Mouse (Mus musculus) spleen, adult 2 months (tissue): Measurements from ENCODE around the gene Vdr. TPM values are rescaled to one million over a fixed set of nuclear protein-coding genes. Genes with fewer than 3 reads are reported as not detected.

Source experiments
- DNase-seq, 2 experiments: peaks; one replicate each; pipeline versions ENCODE4 v3.0.0 to v3.0.0-alpha.2; 2012 to 2021; ENCODE audit warnings: low spot score in 2 of 2, low read depth in 1 of 2
- H3K27ac ChIP-seq: fragments of 200-500 bp; 2 replicates; pipeline ENCODE4 v1.5.1; 2012; ENCODE audit warnings: low read length, inconsistent platforms; ENCODE audit not compliant: insufficient read depth
- H3K27me3 ChIP-seq: fragments of 200-500 bp; 2 replicates; pipeline ENCODE4 v1.6.1; 2012; ENCODE audit warnings: mild to moderate bottlenecking, moderate library complexity, low read length, inconsistent platforms; ENCODE audit not compliant: control insufficient read depth, insufficient read depth
- H3K36me3 ChIP-seq: fragments of 200-500 bp; 2 replicates; pipeline ENCODE4 v1.6.1; 2012; ENCODE audit warnings: mild to moderate bottlenecking, low read length, inconsistent platforms; ENCODE audit not compliant: control insufficient read depth, insufficient read depth
- H3K4me1 ChIP-seq: fragments of 200-500 bp; 2 replicates; pipeline ENCODE4 v1.6.1; 2011; ENCODE audit warnings: inconsistent platforms; ENCODE audit not compliant: control insufficient read depth, insufficient read depth, insufficient read length
- H3K4me3 ChIP-seq: fragments of 200-500 bp; 2 replicates; pipeline ENCODE4 v1.5.1; 2011; ENCODE audit warnings: mild to moderate bottlenecking, inconsistent platforms; ENCODE audit not compliant: insufficient read depth, insufficient read length; ENCODE audit errors: extremely low read depth
- CTCF ChIP-seq: fragments of 200-500 bp; IDR thresholded peaks from 2 replicates; pipeline ENCODE4 v1.5.1; 2011; ENCODE audit warnings: mild to moderate bottlenecking, inconsistent platforms; ENCODE audit not compliant: insufficient read depth, insufficient read length, insufficient replicate concordance; ENCODE audit errors: extremely low read depth
- POLR2A ChIP-seq: fragments of 200-500 bp; IDR thresholded peaks from 2 replicates; pipeline ENCODE4 v1.6.1; 2011; ENCODE audit warnings: low read depth, low read length, inconsistent platforms
- WGBS: fragments of 180-500 bp; shearing (Covaris S2); methylation state at CpG from one replicate; pipeline ENCODE4 v1.1.7; 2018; 5-methylcytosine and 5-hydroxymethylcytosine counted together
- polyA plus RNA-seq: library from polyadenylated mRNA; depleted of rRNA; stranded (reverse); fragments of >200 nt; gene quantifications from 2 replicates; pipeline ENCODE4 v1.2.3, GENCODE M21; 2012

The Vdr gene
- polyA plus RNA-seq, 1 experiment = 0.70 TPM

GRCm38 (mm10) chr15:97950240-97950639 lies 39.8 kb upstream of the Vdr start:
- Histone ChIP-seq H3K27ac (no peak overlapping the region), H3K4me1 (no peaks in the 10 kb centered on the region; the same call in 1 of the 2 replicates), H3K4me3 (no peak overlapping the region), H3K36me3 (no peaks in the 10 kb centered on the region), H3K27me3 (no peaks in the 10 kb centered on the region)
- no peak for DNase-seq
- WGBS = 53% methylated on average over 7 of the region's 7 CpGs
- no peak for TF ChIP-seq CTCF
- TF ChIP-seq POLR2A = no peak

GRCm38 (mm10) chr15:97949706-97950105 lies 39.3 kb upstream of the Vdr start:
- no peaks in the 10 kb centered on the region for H3K4me1 ChIP-seq
- WGBS = 6% methylated on average over 3 of the region's 3 CpGs
- no peaks in the 10 kb centered on the region for H3K36me3 ChIP-seq
- no peaks in the 10 kb centered on the region for H3K27me3 ChIP-seq
- no peak for DNase-seq
- no peak overlapping the region for H3K27ac ChIP-seq
- TF ChIP-seq CTCF (no peak), POLR2A (no peak)
- no peak overlapping the region for H3K4me3 ChIP-seq

GRCm38 (mm10) chr15:97948720-97949119 lies 38.3 kb upstream of the Vdr start:
- H3K27me3 ChIP-seq = no peaks in the 10 kb centered on the region
- DNase-seq = no peak
- no peak overlapping the region for H3K27ac ChIP-seq
- no peaks in the 10 kb centered on the region for H3K4me1 ChIP-seq
- WGBS = 84% methylated on average over 7 of the region's 7 CpGs
- no peaks in the 10 kb centered on the region for H3K36me3 ChIP-seq
- TF ChIP-seq POLR2A = no peak
- no peak for TF ChIP-seq CTCF
- no peak overlapping the region for H3K4me3 ChIP-seq

- TF ChIP-seq CTCF (no peak), POLR2A (no peak)
- Histone ChIP-seq H3K27ac (no peak overlapping the region), H3K4me1 (no peaks in the 10 kb centered on the region), H3K27me3 (no peaks in the 10 kb centered on the region), H3K36me3 (no peaks in the 10 kb centered on the region), H3K4me3 (no peak overlapping the region)
- 78% methylated on average over 11 of the region's 11 CpGs for WGBS
- DNase-seq = no peak
Observed at GRCm38 (mm10) chr15:97945656-97946315, 35.4 kb upstream of the Vdr start.

- Histone ChIP-seq H3K36me3 (no peaks in the 10 kb centered on the region), H3K27me3 (no peaks in the 10 kb centered on the region), H3K4me1 (no peaks in the 10 kb centered on the region), H3K27ac (no peak overlapping the region; the same call in 1 of the 2 replicates), H3K4me3 (no peak overlapping the region)
- DNase-seq = no peak
- TF ChIP-seq CTCF (no peak), POLR2A (no peak)
- WGBS = 76% methylated on average over 11 of the region's 11 CpGs
Observed at GRCm38 (mm10) chr15:97944919-97945574, 34.6 kb upstream of the Vdr start.

GRCm38 (mm10) chr15:97943356-97943755 lies 32.9 kb upstream of the Vdr start:
- H3K27ac ChIP-seq = no peak overlapping the region
- TF ChIP-seq POLR2A (no peak), CTCF (no peak)
- WGBS = 91% methylated on average over 8 of the region's 8 CpGs

GRCm38 (mm10) chr15:97942538-97942937 lies 32.1 kb upstream of the Vdr start:
- Histone ChIP-seq H3K4me1 (no peaks in the 10 kb centered on the region), H3K27ac (no peak overlapping the region), H3K27me3 (no peaks in the 10 kb centered on the region), H3K4me3 (no peak overlapping the region), H3K36me3 (no peaks in the 10 kb centered on the region)
- no peak for TF ChIP-seq CTCF
- no peak for TF ChIP-seq POLR2A
- no peak for DNase-seq
- 89% methylated on average over 8 of the region's 8 CpGs for WGBS

More at GRCm38 (mm10) chr15:97943356-97943755, 32.9 kb upstream of the Vdr start:
- Histone ChIP-seq H3K4me3 (no peak overlapping the region), H3K27me3 (no peaks in the 10 kb centered on the region), H3K36me3 (no peaks in the 10 kb centered on the region), H3K4me1 (no peaks in the 10 kb centered on the region)
- no peak for DNase-seq
